Mouse (Mus musculus) kidney, embryonic 15.5 days (tissue): ENCODE results near the gene Vps13d. TPM values are rescaled to one million over a fixed set of nuclear protein-coding genes. Genes with fewer than 3 reads are reported as not detected.

ENCODE experiments used
- ATAC-seq: fragments of 200-750 bp; cut with Nextera tagmentation; replicated peaks from 2 replicates; pipeline ENCODE4 v1.8.0; 2017; ENCODE audit warnings: moderate TSS enrichment; ENCODE audit not compliant: low FRiP score
- H3K27ac ChIP-seq: fragments of 300-500 bp; sonication (generic); 2 replicates; pipeline ENCODE4 v1.5.1; 2015; ENCODE audit warnings: mild to moderate bottlenecking, inconsistent platforms
- H3K27me3 ChIP-seq: fragments of 300-500 bp; sonication (generic); 2 replicates; pipeline ENCODE4 v1.6.1; 2015; ENCODE audit warnings: inconsistent platforms
- H3K36me3 ChIP-seq: fragments of 300-500 bp; sonication (generic); 2 replicates; pipeline ENCODE4 v1.6.1; 2015; ENCODE audit warnings: inconsistent platforms
- H3K4me1 ChIP-seq: fragments of 300-500 bp; sonication (generic); 2 replicates; pipeline ENCODE4 v1.6.1; 2015; ENCODE audit warnings: inconsistent platforms
- H3K4me2 ChIP-seq: fragments of 300-500 bp; sonication (generic); 2 replicates; pipeline ENCODE4 v1.6.1; 2015; ENCODE audit warnings: moderate library complexity, mild to moderate bottlenecking, inconsistent platforms
- H3K4me3 ChIP-seq: fragments of 300-500 bp; sonication (generic); replicated peaks from 2 replicates; pipeline ENCODE4 v1.5.1; 2015; ENCODE audit warnings: mild to moderate bottlenecking, inconsistent platforms
- H3K9ac ChIP-seq: fragments of 300-500 bp; sonication (generic); 2 replicates; pipeline ENCODE4 v1.6.1; 2015; ENCODE audit warnings: mild to moderate bottlenecking, inconsistent platforms
- H3K9me3 ChIP-seq: fragments of 300-500 bp; sonication (generic); replicated peaks from 2 replicates; pipeline ENCODE4 v1.6.1; 2016; ENCODE audit warnings: inconsistent platforms
- WGBS: fragments of 180-500 bp; shearing (Covaris S2); methylation state at CpG from one replicate; pipeline ENCODE4 v1.1.7; 2015; ENCODE audit warnings: mixed read lengths; 5-methylcytosine and 5-hydroxymethylcytosine counted together
- polyA plus RNA-seq: library from polyadenylated mRNA; unstranded; fragments of >200 nt; fragmentation: Nextera tagmentation; extraction: Ambion mirVana; gene quantifications from 2 replicates; pipeline ENCODE4 v1.2.1, GENCODE M21; 2015

Gene Vps13d
- polyA plus RNA-seq, 1 experiment from 2014 or later: 9.9 TPM

DNA sequence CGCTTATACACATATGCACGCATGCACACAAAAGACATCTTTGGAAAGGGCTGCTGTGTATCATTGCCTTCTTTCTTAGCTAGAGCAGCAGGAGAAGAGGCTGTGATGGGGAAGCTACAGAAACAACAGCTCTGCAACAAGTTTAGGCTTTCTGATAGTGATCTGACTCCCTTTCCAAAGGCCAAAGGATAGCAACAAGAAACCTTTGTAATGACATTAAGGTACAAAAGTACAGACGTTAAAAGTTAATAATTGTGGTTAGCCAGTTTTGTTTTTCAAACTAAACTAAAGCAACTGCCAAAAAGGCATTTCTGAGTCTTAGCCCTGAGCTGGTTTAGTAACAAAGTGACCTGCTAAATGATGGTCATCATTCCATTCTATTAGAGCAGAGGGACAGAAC, 139.0 kb downstream of the Vps13d start:
- Histone ChIP-seq H3K27me3 (no peaks in the 10 kb centered on the region), H3K4me2 (no peak overlapping the region), H3K36me3 (peaks cover 64% of the 10 kb centered on the region), H3K9me3 (no peaks in the 10 kb centered on the region), H3K4me3 (no peak overlapping the region), H3K9ac (no peak overlapping the region), H3K4me1 (peaks cover 32% of the 10 kb centered on the region), H3K27ac (0 out of 2 replicates have a peak overlapping the region, but pooled peaks have one; percentile 23)
- 81% methylated on average over 3 of the region's 3 CpGs for WGBS
- ATAC-seq: no peak

- Histone ChIP-seq H3K9ac (no peak overlapping the region), H3K36me3 (peaks cover 53% of the 10 kb centered on the region), H3K4me1 (peaks cover 41% of the 10 kb centered on the region), H3K4me3 (no peak overlapping the region), H3K9me3 (no peaks in the 10 kb centered on the region), H3K27ac (no peak overlapping the region), H3K4me2 (no peak overlapping the region), H3K27me3 (no peaks in the 10 kb centered on the region)
- no peak for ATAC-seq
- WGBS: 62% methylated on average over 3 of the region's 3 CpGs
Observed at GRCm38 (mm10) chr4:145054369-145054768, 140.4 kb downstream of the Vps13d start.

DNA sequence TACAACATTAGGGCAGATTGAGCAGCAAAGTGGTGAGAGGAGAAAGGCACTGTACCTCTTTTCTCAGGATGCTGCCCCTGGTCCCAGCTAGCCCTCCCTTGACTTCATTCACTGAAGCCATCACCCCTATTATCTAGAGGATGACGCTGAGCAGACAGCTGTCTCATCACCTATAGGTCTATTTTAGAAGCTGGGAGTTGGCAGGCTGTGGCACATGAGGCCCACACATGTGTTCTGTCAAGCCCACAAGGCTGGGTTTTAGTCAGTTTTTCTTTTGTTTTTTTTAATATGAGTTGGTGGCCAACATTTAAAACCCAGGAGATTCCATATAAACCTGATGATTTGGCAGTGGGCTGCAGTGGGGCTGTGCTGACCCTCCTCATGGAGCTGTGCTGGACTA, 142.1 kb downstream of the Vps13d start:
- H3K9ac ChIP-seq: no peak overlapping the region
- no peaks in the 10 kb centered on the region for H3K9me3 ChIP-seq
- no peaks in the 10 kb centered on the region for H3K27me3 ChIP-seq
- WGBS: 71% methylated on average over 1 of the region's 1 CpGs
- ATAC-seq: no peak
- no peak overlapping the region for H3K4me3 ChIP-seq
- no peak overlapping the region for H3K4me2 ChIP-seq
- peaks cover 41% of the 10 kb centered on the region for H3K4me1 ChIP-seq
- peaks cover 55% of the 10 kb centered on the region for H3K36me3 ChIP-seq
- H3K27ac ChIP-seq: peak overlapping the region; percentile 70

DNA sequence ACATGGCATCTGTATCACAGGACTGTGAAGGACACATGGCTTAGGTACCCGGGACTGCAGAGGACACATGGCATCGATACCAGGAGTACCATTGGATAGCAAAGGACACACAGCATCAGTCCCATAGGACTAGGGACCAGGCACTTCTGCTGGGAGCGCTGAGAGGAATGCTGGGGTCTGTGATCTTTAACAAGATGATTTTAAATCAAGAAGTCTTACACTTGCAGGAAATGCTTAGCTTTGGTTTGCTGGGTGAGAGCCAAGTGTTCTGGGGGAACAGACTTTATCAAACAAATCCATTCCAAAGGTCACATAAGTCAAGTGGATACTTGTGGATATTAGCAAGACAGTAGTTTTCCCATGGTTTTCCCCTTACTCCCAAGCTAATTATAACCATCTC, 142.5 kb downstream of the Vps13d start:
- Histone ChIP-seq H3K4me3 (no peak overlapping the region), H3K4me1 (peaks cover 41% of the 10 kb centered on the region), H3K4me2 (no peak overlapping the region), H3K27me3 (no peaks in the 10 kb centered on the region), H3K9me3 (no peaks in the 10 kb centered on the region), H3K9ac (no peak overlapping the region), H3K36me3 (peaks cover 55% of the 10 kb centered on the region), H3K27ac (peak overlapping the region; percentile 70)
- peak; percentile 26; the same call in 1 of the 2 replicates for ATAC-seq
- WGBS: 58% methylated on average over 3 of the region's 3 CpGs

DNA sequence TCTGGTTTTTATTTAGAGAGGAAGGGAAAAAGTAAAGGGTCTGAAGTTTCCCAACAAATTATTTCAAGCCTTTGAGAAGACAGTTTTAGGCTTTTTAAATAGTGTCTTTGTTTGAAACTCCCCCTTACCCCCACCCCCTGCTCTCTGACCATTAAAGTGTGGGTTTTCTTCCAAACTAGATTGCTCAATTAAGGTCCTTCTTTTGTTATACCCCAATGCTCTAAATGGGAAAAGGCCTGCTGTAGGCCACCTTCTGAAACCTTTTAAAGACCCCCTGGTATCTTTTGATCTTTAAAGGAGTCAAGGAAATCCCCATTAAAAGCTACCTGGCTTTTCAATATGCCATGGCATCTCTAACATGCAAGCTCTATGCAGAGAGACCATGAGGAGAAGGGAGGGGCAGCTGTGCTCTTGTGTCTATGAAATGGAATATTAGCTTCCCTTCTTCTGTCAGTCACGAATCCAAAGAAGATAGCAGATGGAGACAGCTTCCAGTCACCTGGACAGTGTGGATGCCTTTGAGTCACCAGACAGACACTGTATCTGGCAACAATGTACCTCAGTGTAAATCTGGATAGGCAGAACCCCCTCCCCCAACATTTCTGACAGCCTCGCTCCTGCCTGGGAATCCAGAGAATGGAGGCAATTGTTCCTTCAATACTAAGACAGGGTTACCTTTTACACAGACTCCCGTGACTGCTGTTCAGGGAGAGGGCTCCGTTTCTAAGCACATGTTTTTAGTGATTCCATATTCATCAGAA, 143.4 kb downstream of the Vps13d start:
- Histone ChIP-seq H3K36me3 (peaks cover 53% of the 10 kb centered on the region), H3K9me3 (no peaks in the 10 kb centered on the region), H3K27me3 (no peaks in the 10 kb centered on the region), H3K4me3 (no peak overlapping the region), H3K27ac (peak overlapping the region; percentile 80), H3K4me1 (peaks cover 36% of the 10 kb centered on the region), H3K4me2 (no peak overlapping the region), H3K9ac (no peak overlapping the region)
- ATAC-seq: no peak
- WGBS: 69% methylated on average over 4 of the region's 4 CpGs

GRCm38 (mm10) chr4:145050518-145051208, 144.1 kb downstream of the Vps13d start:
- Histone ChIP-seq H3K4me1 (peaks cover 32% of the 10 kb centered on the region), H3K9ac (no peak overlapping the region), H3K27me3 (no peaks in the 10 kb centered on the region), H3K4me2 (no peak overlapping the region), H3K27ac (peak overlapping the region; percentile 80), H3K9me3 (no peaks in the 10 kb centered on the region), H3K4me3 (no peak overlapping the region), H3K36me3 (peaks cover 48% of the 10 kb centered on the region)
- peak; percentile 83 for ATAC-seq
- 43% methylated on average over 8 of the region's 8 CpGs for WGBS

GRCm38 (mm10) chr4:145047964-145048363, 146.8 kb downstream of the Vps13d start:
- no peak for ATAC-seq
- no peak overlapping the region for H3K4me3 ChIP-seq
- H3K27ac ChIP-seq: no peak overlapping the region
- 80% methylated on average over 5 of the region's 5 CpGs for WGBS
- no peaks in the 10 kb centered on the region for H3K9me3 ChIP-seq
- no peaks in the 10 kb centered on the region for H3K27me3 ChIP-seq
- H3K36me3 ChIP-seq: peaks cover 53% of the 10 kb centered on the region
- H3K4me1 ChIP-seq: peaks cover 31% of the 10 kb centered on the region
- no peak overlapping the region for H3K9ac ChIP-seq
- H3K4me2 ChIP-seq: no peak overlapping the region

DNA sequence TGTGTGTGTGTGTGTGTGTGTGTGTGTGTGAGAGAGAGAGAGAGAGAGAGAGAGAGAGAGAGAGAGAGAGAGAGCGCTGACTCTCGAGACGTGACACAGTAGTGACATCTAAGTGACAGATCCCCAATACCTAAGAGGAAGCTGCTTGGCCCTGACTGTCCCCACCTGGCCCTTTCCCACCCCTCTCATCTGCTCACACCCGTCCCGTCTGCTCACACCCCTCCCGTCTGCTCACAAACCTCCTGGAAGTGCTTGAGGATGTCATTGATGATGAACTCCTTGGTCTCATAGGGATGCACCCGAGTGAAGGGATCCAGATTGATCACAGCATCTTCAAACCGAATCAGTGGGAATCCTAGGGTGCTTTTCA, 148.8 kb downstream of the Vps13d start:
- H3K4me1 ChIP-seq: peaks cover 18% of the 10 kb centered on the region
- no peak overlapping the region for H3K9ac ChIP-seq
- no peaks in the 10 kb centered on the region for H3K27me3 ChIP-seq
- no peak overlapping the region for H3K4me2 ChIP-seq
- no peak overlapping the region for H3K27ac ChIP-seq
- no peak for ATAC-seq
- no peak overlapping the region for H3K4me3 ChIP-seq
- 85% methylated on average over 8 of the region's 8 CpGs for whole genome bisulfite sequencing
- peaks cover 58% of the 10 kb centered on the region for H3K36me3 ChIP-seq
- no peaks in the 10 kb centered on the region for H3K9me3 ChIP-seq

- H3K4me2 ChIP-seq: no peak overlapping the region
- H3K9me3 ChIP-seq: no peaks in the 10 kb centered on the region
- no peak overlapping the region for H3K4me3 ChIP-seq
- peaks cover 60% of the 10 kb centered on the region for H3K36me3 ChIP-seq
- ATAC-seq: no peak
- WGBS: 55% methylated on average over 5 of the region's 5 CpGs
- no peaks in the 10 kb centered on the region for H3K27me3 ChIP-seq
- H3K9ac ChIP-seq: no peak overlapping the region
- H3K27ac ChIP-seq: no peak overlapping the region
- H3K4me1 ChIP-seq: peaks cover 17% of the 10 kb centered on the region
Observed at GRCm38 (mm10) chr4:145045312-145046031, 149.3 kb downstream of the Vps13d start.

DNA sequence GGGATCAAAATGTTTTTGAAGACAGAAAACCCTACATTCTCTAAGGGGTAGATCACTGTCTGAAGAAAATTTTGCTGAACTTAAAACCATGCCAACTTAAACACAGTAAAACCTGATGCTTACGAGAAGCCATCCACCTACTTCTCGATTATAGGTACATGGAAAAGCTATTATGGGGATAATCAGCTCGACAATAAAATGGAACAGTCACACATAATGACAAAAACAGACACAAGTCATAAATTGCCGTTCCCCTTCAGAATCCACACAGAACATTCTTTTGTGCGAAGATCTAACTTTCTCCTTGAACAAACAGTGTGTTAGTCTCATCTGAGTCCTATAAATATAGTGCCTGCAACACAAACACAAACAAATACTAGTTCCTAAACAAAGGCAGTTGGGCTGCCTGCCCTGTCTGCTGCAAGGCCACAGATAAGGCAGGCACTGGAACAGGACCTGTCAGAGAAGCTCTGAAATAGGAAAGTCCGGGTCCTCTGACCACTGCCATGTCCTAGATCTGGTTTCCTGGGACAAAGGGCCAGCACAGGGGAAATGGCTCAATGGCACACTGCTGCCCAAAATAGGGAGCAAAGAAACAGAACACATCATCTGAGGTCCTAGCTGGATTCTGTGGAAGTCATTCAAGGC, 153.5 kb downstream of the Vps13d start:
- Histone ChIP-seq H3K4me3 (no peak overlapping the region), H3K36me3 (peaks cover 54% of the 10 kb centered on the region), H3K27me3 (no peaks in the 10 kb centered on the region), H3K4me1 (peaks cover 33% of the 10 kb centered on the region), H3K9me3 (no peaks in the 10 kb centered on the region), H3K4me2 (no peak overlapping the region), H3K9ac (no peak overlapping the region), H3K27ac (peak overlapping the region; percentile 49)
- WGBS: 40% methylated on average over 6 of the region's 6 CpGs
- ATAC-seq: no peak

DNA sequence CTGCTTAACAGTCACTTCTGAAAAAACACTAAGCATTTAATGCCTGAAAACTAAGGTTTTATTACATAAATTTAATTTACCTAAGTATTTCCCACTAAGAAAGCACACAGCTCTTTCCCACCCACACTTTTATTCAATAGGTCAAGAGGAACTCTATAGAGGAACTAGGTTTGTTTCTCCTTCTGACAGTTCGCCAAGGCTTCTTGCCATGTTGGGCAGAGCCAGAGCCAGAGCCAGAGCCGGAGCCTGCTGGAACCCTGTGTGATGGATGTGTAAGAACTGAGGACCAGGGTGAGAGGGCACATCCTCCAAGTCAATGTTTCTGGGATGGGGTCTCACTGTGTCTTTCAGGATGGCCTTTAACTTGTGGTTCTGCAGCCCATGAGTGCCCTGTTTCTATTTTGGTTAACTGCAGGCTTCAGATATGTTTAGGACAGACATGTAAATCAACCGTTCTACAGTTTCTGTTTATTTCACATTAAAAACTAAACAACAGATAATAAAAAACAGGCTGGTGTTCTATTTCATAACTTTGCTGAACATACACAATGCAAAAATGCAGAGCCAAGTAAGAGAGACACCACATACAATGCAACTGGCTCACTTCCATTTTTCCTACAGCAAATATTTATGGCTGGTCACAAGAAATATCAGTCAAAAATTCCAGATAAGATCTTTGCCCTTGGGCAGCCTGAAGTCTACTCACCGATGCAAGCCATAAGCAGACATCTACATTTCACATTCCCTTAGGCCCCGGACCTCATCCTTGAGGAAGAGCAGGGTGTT, 157.0 kb downstream of the Vps13d start:
- Histone ChIP-seq H3K27ac (peak overlapping the region; percentile 76), H3K4me1 (peaks cover 63% of the 10 kb centered on the region), H3K9me3 (no peaks in the 10 kb centered on the region), H3K27me3 (no peaks in the 10 kb centered on the region), H3K4me3 (no peak overlapping the region), H3K4me2 (no peak overlapping the region), H3K9ac (no peak overlapping the region), H3K36me3 (peaks cover 30% of the 10 kb centered on the region)
- WGBS: 59% methylated on average over 5 of the region's 5 CpGs
- no peak for ATAC-seq
